Mouse (Mus musculus): ENCODE measurements around the gene 9430097D07Rik. TPM values are rescaled to one million over a fixed set of nuclear protein-coding genes. Genes with fewer than 3 reads are reported as not detected.

9430097D07Rik gene
- total RNA-seq, 1 experiment = 0.71 TPM

DNA sequence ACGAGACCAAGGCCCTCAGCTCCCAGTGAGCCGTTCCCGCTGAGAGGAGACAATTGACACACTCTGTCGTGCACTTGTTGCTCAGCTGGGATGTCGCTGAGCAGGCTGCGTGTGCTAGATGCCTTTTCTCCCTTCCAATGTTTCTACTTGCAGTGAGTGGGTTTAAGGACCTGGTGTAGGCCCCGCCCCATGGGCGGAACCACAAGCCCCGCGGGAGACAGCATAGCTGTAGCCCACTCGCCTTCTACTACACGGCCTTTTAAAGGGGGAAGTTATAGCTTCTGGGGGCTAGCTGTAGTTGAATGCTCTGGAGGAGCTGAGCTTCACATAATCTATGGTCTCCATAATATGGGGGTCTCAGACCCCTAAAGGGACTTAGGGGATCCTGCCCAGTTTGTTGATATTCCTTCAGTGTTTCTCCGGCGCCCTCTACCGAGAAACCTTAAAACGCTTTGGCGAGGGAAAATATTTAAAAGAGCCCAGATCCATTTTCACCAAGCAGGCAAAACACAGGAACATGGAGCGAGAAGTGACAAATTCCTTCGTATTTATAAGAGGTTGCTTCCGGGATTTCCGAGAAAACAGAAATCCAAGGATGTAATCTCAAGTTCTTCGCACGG lies 35.2 kb upstream of the 9430097D07Rik start:
- no peak for TF ChIP-seq CHD2 (IDR thresholded peaks at IDR 0.05; ENCODE audit: low read depth, low read length)
- no peak for TF ChIP-seq ZNF384 (IDR thresholded peaks at IDR 0.05; ENCODE audit: low read depth, low read length)
- TF ChIP-seq MAFK (IDR thresholded peaks at IDR 0.05; ENCODE audit: insufficient read depth, low read depth, low read length) = no peak
- TF ChIP-seq HCFC1 (IDR thresholded peaks at IDR 0.05; ENCODE audit: borderline replicate concordance, insufficient read depth, low read length) = no peak
- no peak for TF ChIP-seq ZC3H11A (IDR thresholded peaks at IDR 0.05; ENCODE audit: borderline replicate concordance, low read depth, low read length)
- Histone ChIP-seq H3K36me3 (ENCODE audit: control insufficient read depth, insufficient read depth, low read length, poor library complexity, severe bottlenecking) (peaks cover 12% of the 10 kb centered on the region; the same call in 1 of the 2 replicates), H3K9ac (ENCODE audit: insufficient read depth, low read depth, low read length, poor library complexity, severe bottlenecking) (no peak overlapping the region), H3K4me1 (ENCODE audit: control insufficient read depth in 2 of 2, insufficient read depth in 2 of 2, low read length in 2 of 2, poor library complexity in 1 of 2) (peaks cover 5 to 24% of the 10 kb centered on the region in 2 experiments; a peak in 3 of 4 replicates), H3K27ac (ENCODE audit: insufficient read depth, low read depth, low read length, poor library complexity, severe bottlenecking) (no peak overlapping the region), H3K4me3 (ENCODE audit: insufficient read depth in 1 of 2, low read depth in 1 of 2, low read length in 2 of 2, poor library complexity in 1 of 2, severe bottlenecking in 1 of 2) (peak overlapping the region; percentile 41 to 43; a peak in 3 of 4 replicates), H3K9me3 (ENCODE audit: control insufficient read depth, insufficient read depth, low read depth, low read length) (no peaks in the 10 kb centered on the region)
- in situ Hi-C loops (cut with MboI; ENCODE audit: low sequenced_read_pairs in 2 of 2, unreplicated experiment in 2 of 2) = no loop called here
- DNase-seq (ENCODE audit: low read depth, low spot score) = peak; percentile 52

DNA sequence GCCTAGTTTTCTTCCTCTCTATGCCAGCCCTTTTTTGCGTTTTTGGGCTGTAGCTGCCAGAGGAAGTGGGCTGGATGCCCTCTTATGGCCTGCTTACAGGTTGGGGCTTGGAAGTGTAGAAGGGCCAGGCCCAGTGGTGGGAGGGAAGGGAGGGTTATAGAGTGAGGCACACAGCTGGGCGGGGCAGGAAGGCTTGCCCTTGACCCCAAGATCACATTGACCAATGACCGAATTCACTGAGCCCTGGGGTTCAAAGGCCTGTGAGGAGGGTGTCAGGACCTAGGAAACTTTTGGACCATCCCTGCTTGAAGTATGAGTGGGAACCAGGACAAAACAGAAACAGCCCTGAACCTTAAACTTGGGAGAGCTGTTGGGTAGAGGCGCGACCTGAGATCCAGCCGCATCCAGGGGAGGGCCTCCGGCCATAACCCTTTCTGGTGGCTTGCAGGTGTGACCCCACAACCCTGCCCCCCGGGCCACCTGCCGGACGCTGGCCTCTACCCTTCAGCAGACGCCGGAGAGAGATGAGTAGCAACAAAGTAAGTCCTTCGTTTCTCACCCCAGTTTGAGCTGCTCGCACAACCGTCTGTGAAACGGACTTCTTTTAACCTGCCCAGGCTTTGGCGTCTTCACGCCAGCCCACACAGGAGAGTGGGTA lies 33.4 kb upstream of the 9430097D07Rik start:
- peaks cover 6% of the 10 kb centered on the region; the same call in 1 of the 2 replicates for H3K36me3 ChIP-seq (ENCODE audit: control insufficient read depth, insufficient read depth, low read length, poor library complexity, severe bottlenecking)
- H3K4me1 ChIP-seq (ENCODE audit: control insufficient read depth in 2 of 2, insufficient read depth in 2 of 2, low read length in 2 of 2, poor library complexity in 1 of 2) = peaks cover 4 to 22% of the 10 kb centered on the region in 2 experiments; a peak in 3 of 4 replicates
- peak overlapping the region; percentile 14; the same call in 1 of the 2 replicates for H3K9ac ChIP-seq (ENCODE audit: insufficient read depth, low read depth, low read length, poor library complexity, severe bottlenecking)
- peak overlapping the region; percentile 84 to 95 for H3K4me3 ChIP-seq (ENCODE audit: insufficient read depth in 1 of 2, low read depth in 1 of 2, low read length in 2 of 2, poor library complexity in 1 of 2, severe bottlenecking in 1 of 2)
- TF ChIP-seq HCFC1 (IDR thresholded peaks at IDR 0.05; ENCODE audit: borderline replicate concordance, insufficient read depth, low read length) = no peak
- H3K9me3 ChIP-seq (ENCODE audit: control insufficient read depth, insufficient read depth, low read depth, low read length) = no peaks in the 10 kb centered on the region
- in situ Hi-C loops (cut with MboI; ENCODE audit: low sequenced_read_pairs in 2 of 2, unreplicated experiment in 2 of 2) = no loop called here
- peak overlapping the region; percentile 0; the same call in 1 of the 2 replicates for H3K27ac ChIP-seq (ENCODE audit: insufficient read depth, low read depth, low read length, poor library complexity, severe bottlenecking)
- DNase-seq (ENCODE audit: low read depth, low spot score) = peak; percentile 37

DNA sequence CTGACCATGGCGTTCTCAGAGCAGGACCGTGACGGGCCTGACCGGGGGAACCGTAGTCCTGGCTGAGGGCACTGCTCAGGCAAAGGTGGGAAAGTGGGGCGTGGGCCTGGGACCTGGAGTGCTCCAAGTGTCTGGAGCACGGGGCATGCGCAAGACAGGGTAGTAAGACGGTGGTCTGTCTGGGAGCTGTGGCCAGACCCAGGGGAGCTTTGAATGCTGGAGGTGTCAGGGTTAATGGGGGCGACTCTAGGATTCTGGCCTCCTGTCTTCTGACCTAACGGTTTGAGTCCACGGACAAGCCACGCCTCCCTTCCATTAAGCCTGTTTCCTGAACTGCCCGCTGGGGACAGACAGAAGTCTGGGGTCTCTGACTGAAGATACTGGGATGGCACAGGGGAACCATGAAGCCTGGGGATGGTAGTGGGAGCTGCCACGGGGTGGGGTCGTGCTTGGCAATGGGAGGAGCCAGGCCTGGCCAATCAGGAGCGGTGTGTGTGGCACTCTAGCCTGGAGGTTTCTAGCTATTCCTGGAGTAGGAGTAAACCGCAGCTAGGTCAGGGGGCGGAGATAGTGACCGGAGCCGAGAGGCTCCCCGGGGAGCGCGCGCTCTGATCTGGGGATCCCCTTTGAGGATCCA lies 32.8 kb upstream of the 9430097D07Rik start:
- Histone ChIP-seq H3K9ac (ENCODE audit: insufficient read depth, low read depth, low read length, poor library complexity, severe bottlenecking) (peak overlapping the region; percentile 31; the same call in 1 of the 2 replicates), H3K36me3 (ENCODE audit: control insufficient read depth, insufficient read depth, low read length, poor library complexity, severe bottlenecking) (peaks cover 5% of the 10 kb centered on the region; the same call in 1 of the 2 replicates), H3K4me1 (ENCODE audit: control insufficient read depth in 2 of 2, insufficient read depth in 2 of 2, low read length in 2 of 2, poor library complexity in 1 of 2) (peaks cover 4 to 22% of the 10 kb centered on the region in 2 experiments; a peak in 3 of 4 replicates), H3K4me3 (ENCODE audit: insufficient read depth in 1 of 2, low read depth in 1 of 2, low read length in 2 of 2, poor library complexity in 1 of 2, severe bottlenecking in 1 of 2) (peak overlapping the region; percentile 84 to 95), H3K9me3 (ENCODE audit: control insufficient read depth, insufficient read depth, low read depth, low read length) (no peaks in the 10 kb centered on the region), H3K27ac (ENCODE audit: insufficient read depth, low read depth, low read length, poor library complexity, severe bottlenecking) (peak overlapping the region; percentile 0; the same call in 1 of the 2 replicates)
- TF ChIP-seq ZNF384 (IDR thresholded peaks at IDR 0.05; ENCODE audit: low read depth, low read length) (no peak), CHD2 (IDR thresholded peaks at IDR 0.05; ENCODE audit: low read depth, low read length) (no peak), HCFC1 (IDR thresholded peaks at IDR 0.05; ENCODE audit: borderline replicate concordance, insufficient read depth, low read length) (no peak), MAFK (IDR thresholded peaks at IDR 0.05; ENCODE audit: insufficient read depth, low read depth, low read length) (no peak)
- DNase-seq (ENCODE audit: low read depth, low spot score) = peak; percentile 57
- in situ Hi-C loops (cut with MboI; ENCODE audit: low sequenced_read_pairs in 2 of 2, unreplicated experiment in 2 of 2) = no loop called here

DNA sequence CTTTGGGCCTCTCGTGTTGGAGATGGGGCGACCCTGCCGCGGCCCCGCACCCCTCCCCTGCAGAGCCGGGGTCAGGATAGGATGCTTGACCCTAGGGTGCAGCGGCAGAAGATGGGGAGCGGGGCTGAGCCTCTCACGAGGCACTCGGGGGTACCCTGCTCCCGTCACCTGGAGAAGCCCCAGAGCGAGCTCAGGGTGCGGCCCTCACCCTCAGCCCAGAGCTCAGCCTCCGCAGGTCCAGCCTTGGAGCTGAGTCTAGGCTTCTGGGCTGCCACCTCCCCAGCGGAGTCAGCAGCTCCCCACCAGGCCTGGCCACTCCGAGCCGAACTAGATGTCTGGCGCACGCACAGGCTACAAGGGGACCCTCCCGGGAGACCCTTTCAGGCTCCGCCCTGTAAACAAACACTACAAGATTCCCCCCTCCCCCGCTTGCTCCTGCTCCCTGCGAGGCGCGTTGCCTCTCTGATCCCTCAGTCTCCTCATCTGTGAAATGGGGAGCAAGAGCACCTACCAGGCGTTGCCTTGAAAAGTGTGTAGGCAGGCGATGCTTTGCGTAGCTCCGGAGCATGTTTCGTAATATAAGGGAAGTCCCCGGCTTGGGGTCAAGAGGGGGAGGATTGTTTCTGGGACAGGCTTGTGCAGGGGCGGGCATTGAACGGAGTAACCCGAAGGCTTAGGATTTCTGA lies 31.9 kb upstream of the 9430097D07Rik start:
- Histone ChIP-seq H3K36me3 (ENCODE audit: control insufficient read depth, insufficient read depth, low read length, poor library complexity, severe bottlenecking) (no peaks in the 10 kb centered on the region), H3K27ac (ENCODE audit: insufficient read depth, low read depth, low read length, poor library complexity, severe bottlenecking) (no peak overlapping the region), H3K4me3 (ENCODE audit: insufficient read depth in 1 of 2, low read depth in 1 of 2, low read length in 2 of 2, poor library complexity in 1 of 2, severe bottlenecking in 1 of 2) (peak overlapping the region; percentile 84 to 95), H3K9ac (ENCODE audit: insufficient read depth, low read depth, low read length, poor library complexity, severe bottlenecking) (peak overlapping the region; percentile 82), H3K4me1 (ENCODE audit: control insufficient read depth in 2 of 2, insufficient read depth in 2 of 2, low read length in 2 of 2, poor library complexity in 1 of 2) (peaks cover 4 to 23% of the 10 kb centered on the region in 2 experiments; a peak in 3 of 4 replicates), H3K9me3 (ENCODE audit: control insufficient read depth, insufficient read depth, low read depth, low read length) (no peaks in the 10 kb centered on the region)
- in situ Hi-C loops (cut with MboI; ENCODE audit: low sequenced_read_pairs in 2 of 2, unreplicated experiment in 2 of 2) = no loop called here
- no peak for TF ChIP-seq MAFK (IDR thresholded peaks at IDR 0.05; ENCODE audit: insufficient read depth, low read depth, low read length)
- no peak for TF ChIP-seq CHD2 (IDR thresholded peaks at IDR 0.05; ENCODE audit: low read depth, low read length)
- TF ChIP-seq HCFC1 (IDR thresholded peaks at IDR 0.05; ENCODE audit: borderline replicate concordance, insufficient read depth, low read length) = no peak; the same call in 1 of the 2 replicates
- no peak for TF ChIP-seq ZNF384 (IDR thresholded peaks at IDR 0.05; ENCODE audit: low read depth, low read length)
- no peak for TF ChIP-seq ZC3H11A (IDR thresholded peaks at IDR 0.05; ENCODE audit: borderline replicate concordance, low read depth, low read length)
- DNase-seq (ENCODE audit: low read depth, low spot score) = no peak
